Mouse (Mus musculus) T-cell, adult 2 months (primary cell): Measurements from ENCODE around the gene Prkcd.

Source experiments
- DNase-seq: peaks from one replicate; pipeline ENCODE4 v3.0.0; 2022; ENCODE audit warnings: low spot score

Prkcd gene

GRCm38 (mm10) chr14:30625856-30626726, at the start of gene Prkcd:
Gene Prkcd (minus strand): TSS chr14:30626210.
- peak; percentile 86 for DNase-seq

DNA sequence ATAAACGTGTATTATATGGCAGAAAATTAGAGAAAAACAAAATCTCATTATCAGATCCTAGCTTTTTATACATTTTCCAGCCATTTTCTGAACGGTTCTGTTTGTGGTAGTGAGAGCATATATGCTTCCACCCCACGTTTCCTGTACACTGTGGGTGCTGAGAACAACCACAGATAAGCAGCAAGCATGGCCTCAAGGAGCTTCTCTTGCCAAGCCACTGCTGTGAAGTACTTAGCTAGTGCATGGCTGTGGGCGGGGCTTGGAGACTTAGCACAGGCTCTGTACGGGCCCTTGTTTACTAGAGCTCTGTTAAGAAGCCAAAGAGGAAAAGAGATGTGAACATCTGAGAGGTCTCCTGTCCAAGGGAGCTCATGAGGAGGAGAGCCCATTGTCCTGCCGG, 48.9 kb upstream of the Prkcd start:
- DNase-seq = peak; percentile 66

DNA sequence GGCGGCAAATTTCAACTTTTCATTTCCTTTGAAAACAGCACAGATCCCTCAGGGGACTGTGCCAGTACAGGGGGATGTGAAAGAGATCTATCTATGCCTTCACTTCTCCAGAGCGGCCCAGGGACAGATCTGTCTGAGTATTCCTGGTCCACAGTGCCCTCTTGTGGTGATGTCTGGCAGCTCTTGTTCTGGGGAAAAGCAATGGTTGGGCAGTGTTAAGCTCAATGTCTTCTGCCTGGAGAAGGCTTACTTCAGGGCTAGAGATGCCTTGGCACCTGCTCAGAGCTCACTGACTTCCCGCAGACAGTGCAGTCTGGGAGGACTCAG, 45.9 kb upstream of the Prkcd start:
- peak; percentile 77 for DNase-seq

- no peak for DNase-seq
These were observed 45.3 kb upstream of the Prkcd start for GRCm38 (mm10) chr14:30671095-30671985.

DNA sequence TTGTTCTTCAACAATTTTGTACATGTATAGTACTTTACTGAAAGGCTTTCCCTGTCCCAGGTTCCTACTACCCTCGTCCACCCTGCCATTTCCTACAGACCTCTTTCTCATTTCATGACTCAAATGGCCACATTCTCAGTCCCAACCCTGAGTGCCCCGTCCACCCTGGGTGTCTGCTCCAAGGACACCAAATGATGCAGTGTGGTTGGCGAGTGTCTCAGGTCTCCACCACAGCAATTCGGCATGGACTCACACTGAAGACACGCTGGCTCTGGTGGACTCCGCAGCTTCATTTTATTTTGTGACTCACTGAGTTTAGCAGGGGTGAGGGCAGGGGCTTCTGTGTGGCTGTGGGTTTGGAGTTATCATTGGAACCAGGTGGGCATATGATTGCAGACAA, 44.2 kb upstream of the Prkcd start:
- no peak for DNase-seq

DNA sequence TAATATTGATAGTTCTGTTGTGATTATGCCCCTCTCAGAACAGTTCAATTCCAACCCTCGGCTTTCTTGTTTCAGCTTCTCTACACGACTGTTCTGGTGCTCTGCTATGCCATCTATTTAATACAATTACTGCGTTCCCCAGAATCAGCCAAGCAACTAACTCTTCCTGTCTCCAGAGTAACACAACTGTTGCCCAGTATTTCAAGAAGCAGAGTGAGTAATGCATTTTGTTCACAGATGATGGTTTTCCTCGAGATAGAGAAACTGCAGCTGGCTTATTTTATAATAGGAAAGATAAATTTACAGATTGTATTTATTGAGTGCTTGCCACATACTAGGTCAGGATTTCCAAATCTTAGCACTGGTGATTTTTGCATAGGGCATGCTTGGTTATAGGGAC, 40.6 kb upstream of the Prkcd start:
- no peak for DNase-seq

DNA sequence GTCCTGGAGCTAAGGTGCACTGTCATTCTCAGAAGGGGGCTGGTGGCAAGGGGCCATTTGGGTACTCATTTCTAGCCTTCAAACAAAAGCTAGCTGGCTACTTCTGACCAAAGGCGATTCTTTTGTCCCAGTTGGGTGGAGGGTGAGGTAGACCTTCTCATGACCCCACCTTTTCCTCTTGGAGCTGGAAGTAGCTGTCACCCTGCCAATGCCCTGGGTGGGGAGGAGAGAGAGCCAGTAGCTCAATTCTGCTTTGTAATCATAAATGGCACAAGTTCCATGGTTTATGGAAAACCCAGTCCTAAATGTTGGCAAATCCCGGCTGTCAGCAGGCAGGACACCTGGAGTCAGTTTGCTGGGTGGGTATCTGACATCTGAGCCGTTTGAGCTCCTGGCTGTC, 40.1 kb upstream of the Prkcd start:
- DNase-seq = no peak

- no peak for DNase-seq
These were observed 29.5 kb upstream of the Prkcd start for GRCm38 (mm10) chr14:30655531-30655930.

GRCm38 (mm10) chr14:30654691-30655228, 28.8 kb upstream of the Prkcd start:
- no peak for DNase-seq

DNA sequence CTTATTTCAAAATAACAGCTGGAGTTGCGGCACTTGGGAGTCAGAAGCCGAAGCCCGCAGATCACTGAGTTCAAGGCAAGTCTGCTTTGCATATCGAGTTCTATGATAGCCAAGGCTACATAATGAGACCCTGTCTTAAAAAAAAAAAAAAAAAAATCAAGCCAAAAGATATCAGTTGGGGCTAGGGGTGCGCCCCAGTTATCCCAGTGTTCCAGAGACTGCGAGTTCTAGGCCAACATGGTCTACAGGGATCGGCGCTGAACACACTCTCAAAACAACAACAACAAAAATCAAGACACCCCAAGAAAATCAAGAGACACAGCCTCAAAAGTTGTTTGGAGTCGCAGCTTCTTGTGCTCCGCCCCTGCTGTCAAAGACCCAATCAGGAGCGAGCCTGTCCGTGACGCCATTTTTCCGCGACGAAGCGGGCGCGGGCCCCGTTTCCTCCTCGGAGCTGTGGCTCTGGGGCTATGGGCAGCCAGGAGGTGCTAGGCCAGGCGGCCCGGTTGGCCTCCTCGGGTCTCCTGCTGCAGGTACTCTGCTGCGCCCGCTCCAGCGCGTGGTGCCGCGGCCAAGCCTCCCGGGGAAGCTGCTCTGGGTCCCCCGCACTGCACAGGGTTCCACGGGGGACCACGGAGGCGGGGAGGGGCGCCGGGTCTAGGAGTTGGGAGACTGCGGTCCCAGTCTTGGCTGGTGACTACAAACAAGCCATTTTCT, 28.1 kb upstream of the Prkcd start, which contains the start of gene Rft1:
TSS of gene Rft1 (plus strand) at position 418 of the 717 bp plus-strand sequence.
- DNase-seq = peak; percentile 98

DNA sequence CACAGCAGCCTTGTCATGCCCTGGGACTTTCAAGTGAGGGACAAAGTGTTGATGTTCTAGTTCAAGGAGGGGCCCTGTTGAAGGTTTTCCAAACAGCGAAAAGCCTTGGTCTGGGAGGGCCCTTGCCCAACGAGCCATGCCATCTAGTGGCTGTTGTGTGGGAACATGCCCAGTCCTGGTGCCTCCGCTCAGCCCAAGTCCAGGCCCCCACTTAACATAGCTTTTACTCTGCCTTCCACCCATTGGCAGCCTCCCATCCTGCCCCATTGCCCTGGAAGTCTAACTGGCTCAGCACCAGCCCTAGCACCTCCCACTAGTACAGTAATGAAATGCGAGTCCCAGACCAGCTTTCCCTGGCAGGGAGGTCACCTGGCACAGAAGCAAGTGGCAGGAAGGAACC, 25.0 kb upstream of the Prkcd start:
- DNase-seq = no peak

- no peak for DNase-seq
These were observed 23.7 kb upstream of the Prkcd start for GRCm38 (mm10) chr14:30649745-30650144.

- no peak for DNase-seq
These were observed 22.5 kb upstream of the Prkcd start for GRCm38 (mm10) chr14:30648478-30648877.

GRCm38 (mm10) chr14:30646486-30646885, 20.5 kb upstream of the Prkcd start:
- no peak for DNase-seq

GRCm38 (mm10) chr14:30645066-30645465, 19.1 kb upstream of the Prkcd start:
- no peak for DNase-seq

DNA sequence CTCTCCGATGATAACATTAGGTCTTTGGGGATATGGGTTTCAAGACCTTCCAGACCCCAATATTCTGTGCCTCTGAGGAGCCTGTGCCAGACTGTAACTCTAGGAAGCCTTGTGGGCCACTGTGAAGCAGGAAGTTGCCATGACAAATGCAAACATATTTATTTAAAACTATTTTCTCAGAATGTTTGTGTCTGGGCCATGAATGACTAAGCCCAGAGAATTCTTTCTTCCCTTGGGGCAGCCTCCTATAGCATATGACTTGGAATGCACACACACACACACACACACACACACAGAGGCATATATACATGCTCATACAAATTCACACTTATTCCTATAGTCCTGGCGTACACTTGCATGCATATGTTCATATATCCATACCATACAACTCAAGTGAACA, 18.0 kb upstream of the Prkcd start:
- no peak for DNase-seq

DNA sequence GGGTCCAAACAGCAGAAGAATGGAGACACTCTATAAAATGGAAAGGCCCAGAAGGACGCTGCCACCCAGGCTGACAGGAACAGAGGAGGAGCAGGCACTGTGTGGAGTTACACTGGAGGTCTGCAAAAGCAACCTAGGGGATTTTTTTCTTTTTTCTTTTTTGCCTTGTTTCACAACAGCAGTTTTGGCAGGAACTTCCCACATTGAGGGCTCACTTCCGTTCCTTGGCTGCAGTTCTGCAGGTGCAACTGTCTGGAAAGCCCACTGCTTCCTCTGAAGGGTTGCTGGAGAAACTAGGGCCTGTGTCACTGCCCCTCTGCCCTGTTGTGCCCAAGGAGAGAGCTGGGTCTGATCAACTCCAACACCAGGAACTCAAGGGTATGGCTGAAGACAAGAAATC, 15.7 kb upstream of the Prkcd start:
- no peak for DNase-seq

DNA sequence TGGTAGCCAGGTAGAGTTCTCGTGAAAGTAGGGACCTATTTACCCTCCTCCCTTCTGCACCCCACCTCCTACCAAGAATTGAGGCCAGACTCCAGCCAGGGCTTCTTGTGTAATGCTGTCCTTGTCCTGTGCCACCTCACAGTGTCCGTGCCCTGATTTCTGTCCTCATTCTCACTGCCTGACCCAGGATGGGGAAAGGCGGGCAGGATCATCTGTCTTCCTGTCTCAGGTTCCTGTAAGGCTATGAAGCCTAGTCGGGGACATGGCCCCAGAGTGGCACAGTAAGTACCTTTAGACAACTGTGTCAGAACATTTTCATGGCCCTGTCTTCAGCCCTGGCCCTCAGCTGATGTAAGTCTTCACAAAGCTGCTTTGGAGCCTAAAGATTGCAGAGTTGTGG, 12.7 kb upstream of the Prkcd start:
- DNase-seq = no peak

GRCm38 (mm10) chr14:30638009-30638408, 12.0 kb upstream of the Prkcd start:
- no peak for DNase-seq

DNA sequence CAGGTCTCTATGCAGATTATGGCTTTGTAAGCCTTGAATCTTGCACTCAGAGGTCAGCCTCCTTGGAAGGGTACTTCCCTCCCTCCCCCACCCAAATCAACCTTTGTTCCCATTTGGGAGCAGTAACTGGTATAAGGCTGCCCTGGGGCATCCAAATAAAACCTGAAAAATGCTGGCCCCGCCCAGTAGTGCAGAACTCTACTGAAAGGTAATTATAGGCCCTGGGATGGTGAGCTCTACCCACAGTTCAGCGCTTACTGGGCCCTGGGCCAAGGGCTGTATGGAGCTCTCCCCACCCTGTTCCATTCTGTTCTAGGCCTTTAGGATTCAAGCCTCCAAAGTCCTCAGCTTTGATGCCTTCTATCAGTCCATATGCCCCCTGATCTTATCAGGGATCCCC, 11.1 kb upstream of the Prkcd start:
- no peak for DNase-seq

- no peak for DNase-seq
These were observed 10.5 kb upstream of the Prkcd start for GRCm38 (mm10) chr14:30636499-30636898.

DNA sequence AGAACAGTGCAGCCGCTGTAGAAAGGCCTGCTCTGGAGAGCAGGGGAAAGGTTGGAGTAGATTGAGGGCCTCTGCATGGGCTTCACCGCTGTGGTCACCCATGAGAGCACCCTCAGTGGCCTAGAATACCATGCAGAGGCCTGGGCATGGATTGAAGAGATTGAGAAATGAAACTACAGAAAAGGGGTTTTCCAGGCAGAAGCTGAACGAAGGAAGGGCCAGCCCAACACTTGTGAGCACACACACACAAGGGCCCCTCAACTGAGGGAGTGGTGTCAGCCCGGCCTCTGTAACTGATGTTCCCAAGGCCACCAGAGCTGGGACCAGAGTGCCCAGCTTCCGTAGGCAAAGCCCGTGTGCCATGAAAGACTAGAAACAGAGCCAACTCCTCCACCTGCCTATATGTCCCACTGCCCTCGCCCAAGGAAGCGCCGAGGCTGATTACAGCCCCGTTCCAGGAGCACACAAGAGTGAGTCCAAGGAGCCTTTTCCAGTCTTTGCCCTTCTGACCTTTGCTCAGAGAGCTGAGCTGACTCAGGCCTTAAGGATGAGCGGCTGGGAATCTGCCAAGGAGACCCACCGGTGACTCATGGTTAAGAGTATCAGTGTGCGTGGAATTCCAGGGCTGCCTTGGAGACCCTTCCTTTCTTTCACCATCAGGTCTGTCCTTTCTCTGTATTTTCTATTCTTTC, 9.4 kb upstream of the Prkcd start:
- no peak for DNase-seq
